Mouse (Mus musculus) thymus, postnatal 0 days (tissue): Measurements from ENCODE around the gene Ube2d1. TPM values are rescaled to one million over a fixed set of nuclear protein-coding genes. Genes with fewer than 3 reads are reported as not detected.

Experiments
- DNase-seq: peaks from one replicate; pipeline ENCODE4 v3.0.0-alpha.2; 2015; ENCODE audit warnings: low spot score
- polyA plus RNA-seq: library from polyadenylated mRNA; unstranded; fragments of >200 nt; fragmentation: Nextera tagmentation; extraction: Ambion mirVana; gene quantifications from 2 replicates; pipeline ENCODE4 v1.2.1, GENCODE M21; 2015

Gene Ube2d1
- polyA plus RNA-seq, 1 experiment from 2014 or later: 36.9 TPM

DNA sequence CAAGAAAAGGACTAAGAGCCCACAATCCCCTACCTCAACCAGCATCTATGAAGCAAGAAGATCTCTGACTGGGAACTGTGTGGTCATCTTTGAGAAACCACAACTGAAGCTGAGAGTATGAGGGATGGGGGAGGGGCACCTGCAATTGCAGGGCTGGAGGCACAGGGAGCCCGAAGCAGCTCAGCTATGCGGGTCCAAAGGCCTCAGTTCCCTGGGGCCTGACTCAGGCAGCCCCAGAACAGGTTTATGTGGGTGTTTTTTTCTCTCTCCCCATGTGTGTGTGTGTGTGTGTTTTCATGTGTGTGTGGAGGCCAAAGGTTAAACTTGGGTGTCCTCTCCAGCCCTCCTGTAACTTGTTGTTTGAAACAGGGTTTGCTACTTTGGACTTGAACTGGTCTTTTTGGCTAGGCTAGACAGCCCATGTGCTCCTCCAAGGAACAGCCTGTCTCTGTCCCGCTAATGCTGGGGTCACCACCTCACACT, 6.2 kb upstream of the Ube2d1 start:
- DNase-seq: peak; percentile 22

DNA sequence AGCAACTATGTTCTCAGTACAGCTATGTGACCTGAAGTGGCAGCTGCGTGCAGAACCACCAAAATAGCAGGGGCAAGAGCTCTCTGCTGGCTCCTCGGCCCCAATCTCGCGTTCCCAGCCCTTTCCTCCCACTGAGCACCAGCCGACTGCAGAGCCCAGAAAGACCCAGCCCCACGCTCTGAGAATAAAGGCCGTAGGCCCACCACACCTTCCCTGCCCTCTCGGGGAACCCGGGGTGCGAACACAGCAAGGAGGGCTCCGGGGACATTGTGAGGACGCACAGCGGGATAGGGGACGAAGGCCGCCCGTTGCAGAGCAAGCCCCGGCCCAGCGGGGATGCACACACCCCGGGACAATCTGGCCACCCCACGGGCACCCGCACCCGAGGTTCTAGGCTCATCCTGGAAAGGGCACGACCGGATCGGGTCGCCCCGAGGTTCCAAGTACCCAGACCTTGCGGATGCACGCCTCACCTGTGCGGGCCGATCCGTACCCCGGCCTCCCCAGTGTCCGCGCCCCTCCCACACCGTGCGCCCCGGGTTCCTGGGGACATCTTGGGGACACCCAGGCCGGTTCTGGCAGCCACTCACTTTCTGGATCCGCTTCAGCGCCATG, 444 bp downstream of the Ube2d1 start:
- peak; percentile 39 for DNase-seq

DNA sequence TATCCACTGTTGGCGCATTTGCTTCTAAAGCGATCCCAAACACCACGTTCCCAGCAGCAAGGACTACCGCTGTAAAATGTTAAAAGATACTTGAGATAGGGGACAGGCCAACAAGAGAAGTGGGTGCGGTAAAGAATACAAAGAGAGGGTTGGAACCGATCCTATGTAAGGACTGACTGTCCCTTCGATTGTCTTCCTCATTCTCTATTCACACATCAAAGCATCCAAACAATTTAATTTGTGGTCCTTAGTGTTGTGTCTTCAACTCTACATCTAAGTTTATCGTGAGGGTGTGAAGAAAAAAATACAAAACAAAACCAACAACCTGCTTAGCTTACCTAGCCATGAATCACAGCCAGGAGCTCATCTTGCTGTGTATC, 941 bp downstream of the Ube2d1 start:
- no peak for DNase-seq

DNA sequence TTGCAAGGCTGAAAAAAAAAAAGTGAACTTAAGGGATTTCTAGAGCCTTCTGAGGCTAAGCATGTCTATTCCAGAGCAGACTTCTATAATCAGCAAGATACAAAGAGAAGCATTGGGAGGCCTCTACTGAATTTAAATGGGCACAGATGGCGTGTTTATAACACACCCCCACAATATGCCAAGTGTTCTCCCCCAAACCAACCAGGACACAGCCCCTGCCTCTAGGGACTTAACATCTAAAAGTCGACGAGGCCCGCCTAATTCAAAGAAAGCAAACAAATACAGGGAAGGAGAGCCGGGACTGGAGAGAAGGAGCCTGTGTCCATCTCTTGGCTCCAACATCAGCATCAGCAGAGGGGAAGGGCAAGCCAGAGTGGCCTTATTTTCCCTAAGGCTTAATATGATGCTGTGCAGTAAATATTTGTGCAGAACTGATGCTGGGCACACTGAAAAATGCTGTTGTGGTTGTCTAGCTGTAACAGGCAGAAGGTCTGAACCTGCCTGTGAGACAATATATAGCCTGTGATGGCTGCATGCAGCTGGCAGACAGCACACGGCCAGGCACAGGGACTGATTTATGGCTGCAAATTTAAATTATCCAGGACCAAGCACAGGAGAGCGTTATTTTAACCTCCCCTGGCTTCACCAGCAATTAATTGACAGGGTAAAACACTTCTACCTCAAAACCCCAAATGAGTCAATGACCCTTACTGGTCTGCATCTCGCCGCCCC, 11.9 kb downstream of the Ube2d1 start:
- no peak for DNase-seq

DNA sequence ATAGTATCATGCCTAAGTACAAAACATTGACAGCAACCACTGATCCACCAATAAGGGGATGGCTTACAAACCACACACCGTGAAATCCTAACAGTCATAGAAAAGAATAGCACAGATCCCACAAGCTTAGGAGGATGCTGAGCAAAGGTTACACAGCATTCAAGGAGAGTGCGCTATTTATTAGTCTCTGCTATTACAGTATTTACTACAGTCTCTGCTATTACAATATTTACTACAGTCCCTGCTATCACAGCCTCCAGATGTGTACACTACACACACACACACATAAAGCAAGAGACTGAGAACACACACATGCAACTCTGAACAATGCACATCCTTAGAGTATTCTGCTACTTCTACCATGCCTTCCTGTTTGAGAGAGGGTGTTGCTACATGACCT, 17.1 kb downstream of the Ube2d1 start:
- no peak for DNase-seq

DNA sequence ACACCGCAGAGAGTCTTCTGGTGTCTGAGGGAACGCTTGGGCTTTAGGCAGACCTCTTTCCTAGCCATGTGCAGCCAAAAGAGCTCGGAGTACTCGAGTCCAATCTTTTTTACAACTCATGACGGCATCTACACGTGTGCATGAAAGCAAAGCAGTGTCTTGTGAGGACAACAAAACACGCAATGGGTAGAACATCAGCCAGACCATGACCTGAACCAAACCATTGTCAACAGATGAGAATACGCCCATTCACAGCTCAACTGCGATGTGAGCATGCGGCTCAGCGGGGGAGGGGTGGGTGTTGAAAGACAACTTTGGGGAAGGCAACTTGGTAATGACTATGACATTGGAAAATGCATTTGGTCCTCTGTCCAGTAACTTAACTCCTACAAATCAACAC, 17.6 kb downstream of the Ube2d1 start:
- DNase-seq: no peak

DNA sequence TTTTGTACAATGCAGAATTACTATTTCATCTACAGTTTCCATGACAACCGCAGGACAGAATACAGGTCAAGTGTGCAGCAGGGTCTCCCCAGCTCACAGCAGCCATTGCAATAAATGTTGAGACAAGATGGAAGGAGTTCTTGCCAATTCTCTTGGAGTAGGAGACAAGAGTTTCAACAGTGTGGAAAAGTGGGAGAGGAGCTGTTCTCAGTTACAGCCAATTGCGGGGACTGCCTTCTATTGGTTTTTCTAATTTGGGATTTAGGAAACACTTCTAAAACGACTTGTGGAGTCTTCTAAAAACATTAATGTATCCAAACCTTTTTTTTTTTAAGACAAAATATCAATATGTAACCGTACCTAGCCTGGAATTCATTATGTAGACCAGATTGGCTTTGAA, 20.0 kb downstream of the Ube2d1 start:
- no peak for DNase-seq

DNA sequence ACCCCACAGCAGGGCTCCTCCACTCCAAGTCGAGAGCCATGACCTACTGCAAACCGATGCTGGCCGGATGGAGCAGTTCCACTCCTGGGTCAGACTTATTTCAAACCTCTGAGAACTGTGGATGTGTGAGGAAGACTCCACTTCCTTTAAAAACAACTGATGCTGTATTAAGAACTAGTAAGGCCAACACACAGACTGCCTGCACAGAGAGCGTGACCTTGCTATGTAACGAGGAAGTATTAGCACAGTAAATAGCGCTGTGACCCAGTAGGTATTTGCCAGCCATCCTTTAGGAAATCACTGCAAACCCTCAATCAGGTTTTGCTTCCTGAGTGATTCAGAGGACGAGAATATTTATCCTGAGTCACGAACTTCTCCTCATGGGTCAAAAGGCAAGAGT, 23.4 kb downstream of the Ube2d1 start:
- DNase-seq: no peak

DNA sequence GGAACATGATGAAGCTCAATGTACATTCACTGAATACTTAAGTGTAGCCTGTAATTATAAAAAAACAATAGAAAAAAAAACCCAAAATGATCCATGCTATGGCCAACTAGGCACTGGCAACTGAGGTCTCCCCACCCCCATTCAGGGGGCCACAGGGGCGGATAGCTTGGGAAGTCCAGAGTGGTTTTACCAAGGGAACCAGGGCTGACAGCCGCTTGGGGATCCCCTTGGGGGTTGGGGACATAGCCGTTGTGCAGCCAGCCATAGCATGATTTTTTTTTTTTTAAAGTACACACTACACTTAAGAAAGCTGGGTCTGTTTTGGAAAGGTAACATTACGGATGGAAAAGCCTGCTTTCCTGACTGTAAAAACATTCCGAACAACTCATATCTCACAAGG, 26.1 kb downstream of the Ube2d1 start:
- DNase-seq: no peak

DNA sequence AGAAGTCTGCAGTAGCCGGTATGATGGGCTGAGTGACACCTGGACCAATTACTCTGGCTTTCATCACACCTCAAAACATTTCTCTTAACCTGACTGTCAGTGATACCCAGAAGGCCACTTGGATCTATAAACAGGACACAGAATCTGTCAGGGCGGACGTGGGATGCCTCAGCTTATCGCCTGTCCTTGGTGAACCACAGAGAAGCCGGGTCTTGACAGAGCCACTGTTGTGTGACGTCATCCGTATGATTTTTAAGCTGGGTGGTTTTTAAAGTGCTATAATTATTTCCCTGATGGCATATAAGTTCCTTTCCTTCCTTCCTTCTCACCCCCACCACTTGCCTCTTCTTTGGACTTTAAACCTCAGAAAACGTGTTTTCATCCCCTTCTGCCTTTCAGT, 26.5 kb downstream of the Ube2d1 start:
- no peak for DNase-seq

DNA sequence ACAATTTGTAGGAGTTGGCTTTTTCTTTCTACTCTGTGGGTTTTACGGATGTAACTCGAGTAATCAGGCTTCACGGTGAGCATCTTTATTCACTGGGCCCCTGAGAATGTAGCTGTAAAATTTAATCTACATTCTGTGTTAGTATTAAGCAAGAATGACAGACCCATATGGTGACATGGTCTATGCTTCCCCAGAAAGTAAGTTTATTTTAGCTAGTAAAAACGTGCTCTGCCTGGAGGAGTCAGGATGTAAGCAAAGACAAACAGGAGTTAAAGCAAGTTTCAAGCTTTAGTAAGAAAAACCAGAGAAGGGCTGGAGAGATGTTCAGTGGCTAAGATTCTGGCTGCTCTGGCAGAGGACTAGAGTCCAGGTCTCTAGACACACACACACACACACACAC, 31.9 kb downstream of the Ube2d1 start:
- DNase-seq: no peak

DNA sequence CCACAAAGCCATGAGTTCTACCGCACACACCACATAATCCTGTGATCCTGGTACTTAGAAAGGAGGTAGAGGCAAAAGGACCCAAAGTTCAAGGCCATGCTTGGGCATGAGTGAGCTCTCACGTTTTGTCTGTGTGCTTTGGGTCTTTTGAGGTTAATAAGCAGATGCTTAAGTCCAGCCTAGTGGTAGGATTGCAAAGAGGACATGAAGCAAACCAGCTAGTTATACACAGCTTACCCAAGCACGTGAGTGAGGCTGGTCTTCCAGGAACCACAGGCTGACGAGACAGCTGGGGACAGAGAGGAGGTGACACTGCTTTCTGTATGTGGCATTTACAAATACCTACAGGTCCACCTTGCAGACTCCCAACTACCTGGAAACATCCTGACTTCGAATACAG, 32.6 kb downstream of the Ube2d1 start:
- DNase-seq: no peak

DNA sequence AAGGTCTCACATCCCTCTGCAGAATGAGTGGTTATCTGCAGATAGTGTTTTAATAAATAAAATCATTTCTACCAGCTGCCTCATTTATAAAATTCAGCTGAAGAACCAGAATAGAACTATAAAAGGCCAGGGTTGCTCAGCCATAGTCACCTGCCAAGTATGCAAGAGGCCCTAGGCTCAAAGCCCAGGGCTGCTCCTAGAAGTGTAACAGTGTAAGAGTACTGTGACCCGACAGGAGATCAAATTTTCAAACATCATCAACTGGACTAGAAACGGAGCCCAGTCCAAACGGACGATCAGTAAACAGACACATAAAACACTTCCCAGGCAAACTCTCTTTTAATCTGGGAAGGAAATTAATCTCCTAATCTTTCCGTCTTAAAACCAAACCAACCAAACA, 33.2 kb downstream of the Ube2d1 start:
- DNase-seq: no peak

DNA sequence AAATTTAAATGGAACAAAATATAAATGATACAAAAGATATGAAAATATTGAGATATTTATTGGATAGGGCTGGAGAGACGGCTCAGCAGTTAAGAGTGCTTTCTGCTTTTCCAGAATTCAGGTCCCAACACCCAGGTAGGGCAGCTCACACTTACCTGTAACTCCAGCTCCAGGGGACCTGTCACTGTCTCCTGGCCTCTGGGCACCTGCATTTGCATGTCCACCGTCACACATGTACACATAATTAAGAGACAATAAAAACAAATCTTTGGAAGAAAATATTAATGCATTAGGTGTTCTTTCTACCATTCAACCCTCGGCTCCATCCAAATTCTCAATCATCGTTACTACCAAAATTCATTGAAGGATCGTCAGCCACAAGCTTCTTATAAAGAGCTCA, 33.8 kb downstream of the Ube2d1 start:
- DNase-seq: no peak

DNA sequence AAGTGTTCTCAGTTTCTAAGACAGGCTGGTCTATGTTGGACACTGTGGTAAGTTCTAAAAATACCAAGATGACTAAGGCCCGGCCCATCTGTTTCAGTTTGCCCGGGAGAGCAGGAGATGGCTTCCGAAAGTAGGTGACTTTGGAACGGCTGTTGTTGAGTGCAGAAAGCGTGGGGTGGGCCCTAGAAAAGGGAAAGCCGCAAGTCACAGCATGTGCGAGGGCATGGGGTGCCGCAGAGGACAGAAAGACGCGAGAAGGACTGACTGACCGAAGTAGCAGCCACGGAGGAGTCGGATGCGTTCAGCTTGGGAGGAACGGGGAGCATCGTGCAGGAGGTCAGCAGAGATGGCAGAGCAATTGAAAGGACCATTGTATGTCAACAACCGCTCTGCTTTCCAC, 34.6 kb downstream of the Ube2d1 start:
- DNase-seq: no peak

DNA sequence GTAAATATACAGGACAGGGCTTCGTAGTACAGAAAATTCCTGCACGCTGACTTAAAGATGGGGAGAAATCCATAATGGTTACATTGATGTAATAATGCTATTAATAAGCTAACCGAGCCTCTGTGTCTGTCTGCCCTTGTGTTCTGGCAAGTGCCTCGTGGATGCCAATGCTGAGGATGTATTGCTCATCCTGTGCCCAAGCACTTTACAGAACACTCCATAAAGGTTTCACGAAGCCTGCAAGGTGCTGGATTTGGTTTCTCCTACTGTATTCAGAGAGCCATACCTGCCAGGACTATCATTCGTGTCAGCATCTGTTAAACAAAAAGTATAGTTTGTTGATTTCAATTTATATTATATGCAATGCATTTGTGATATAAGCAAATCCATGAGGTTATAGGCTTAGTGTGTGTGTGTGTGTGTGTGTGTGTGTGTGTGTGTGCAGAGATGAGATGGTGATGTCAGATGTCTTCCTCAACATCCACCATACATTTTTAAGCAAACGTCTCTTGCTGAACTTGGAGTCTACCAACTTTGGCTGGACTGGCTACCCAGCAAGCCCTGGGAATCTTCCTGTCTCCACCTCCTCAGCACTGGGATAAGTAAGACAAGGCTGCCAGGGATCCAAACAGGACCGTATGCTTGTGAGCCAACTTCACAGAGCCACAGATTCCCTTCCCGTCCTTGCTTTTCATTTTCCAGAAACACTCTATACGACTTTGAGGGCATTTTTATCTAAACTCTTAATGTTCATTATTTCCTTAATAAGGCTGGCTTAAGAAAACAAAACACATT, 35.8 kb downstream of the Ube2d1 start:
- no peak for DNase-seq

DNA sequence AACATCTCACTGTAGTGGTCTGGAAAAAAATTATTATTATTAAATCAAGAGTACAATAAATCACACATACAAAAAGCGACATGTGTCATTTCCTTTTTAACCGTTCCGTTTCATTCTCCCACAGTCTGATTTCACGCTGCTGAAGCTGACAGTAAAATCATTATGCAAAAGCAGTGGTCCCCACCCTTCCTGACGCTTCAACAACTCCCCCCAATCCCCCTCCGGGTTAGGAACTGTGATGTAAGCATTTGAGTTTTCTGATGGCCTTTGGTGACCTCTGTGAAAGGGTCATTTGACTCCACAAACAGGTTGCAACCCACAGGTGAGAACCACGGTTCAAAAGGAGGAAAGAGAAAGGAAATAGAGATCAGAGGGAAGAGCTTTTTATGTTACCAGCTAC, 38.1 kb downstream of the Ube2d1 start:
- no peak for DNase-seq

DNA sequence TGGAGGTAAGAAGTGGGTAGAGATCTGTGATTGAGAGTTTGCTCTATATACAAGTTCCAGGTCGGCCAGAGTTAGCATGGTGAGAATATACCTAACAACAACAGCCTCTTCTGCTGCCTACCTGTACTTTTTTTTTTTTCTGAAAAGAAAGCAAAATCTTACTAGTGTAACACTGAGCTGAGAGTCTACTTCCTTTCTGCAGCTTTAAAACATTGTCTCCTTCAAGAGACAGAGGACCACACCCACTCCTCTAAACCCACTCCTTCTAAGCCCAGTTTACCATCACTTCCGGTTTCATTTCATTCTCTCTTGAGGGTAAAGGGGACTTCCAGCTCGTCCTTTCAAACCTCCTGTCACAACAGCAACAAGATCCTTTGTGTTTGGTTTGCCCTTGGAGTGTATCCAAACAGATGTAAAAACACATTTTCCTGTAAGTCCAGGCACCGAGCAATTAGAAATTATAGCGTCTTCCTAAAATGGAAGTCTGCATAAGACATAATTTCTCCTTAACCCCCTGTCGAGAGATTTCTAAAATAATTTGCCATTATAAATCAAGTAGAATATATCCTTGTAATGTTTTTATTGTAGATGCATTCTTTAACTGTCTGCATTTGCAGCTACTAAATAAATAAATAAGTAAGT, 45.5 kb downstream of the Ube2d1 start:
- DNase-seq: peak; percentile 74

DNA sequence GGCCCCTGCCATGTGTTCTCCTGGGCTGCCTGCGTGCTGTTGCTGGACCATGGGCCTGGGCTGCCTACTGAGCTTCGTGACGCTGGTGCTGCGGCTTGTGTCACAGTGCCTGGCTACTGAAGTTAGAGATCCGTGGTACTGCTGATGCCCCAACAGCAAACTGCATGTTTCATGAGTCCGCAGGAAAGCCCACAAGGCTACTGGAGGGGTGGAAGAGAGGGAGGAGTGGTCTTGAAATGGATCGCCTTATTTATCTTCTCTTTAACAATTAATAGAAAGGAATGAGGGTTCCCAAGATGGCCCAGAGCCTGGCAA, 46.9 kb downstream of the Ube2d1 start, which contains the start of gene Tfam:
Gene Tfam, minus strand, starts transcription at position 41 of the 315 bp plus-strand sequence.
- DNase-seq: no peak

DNA sequence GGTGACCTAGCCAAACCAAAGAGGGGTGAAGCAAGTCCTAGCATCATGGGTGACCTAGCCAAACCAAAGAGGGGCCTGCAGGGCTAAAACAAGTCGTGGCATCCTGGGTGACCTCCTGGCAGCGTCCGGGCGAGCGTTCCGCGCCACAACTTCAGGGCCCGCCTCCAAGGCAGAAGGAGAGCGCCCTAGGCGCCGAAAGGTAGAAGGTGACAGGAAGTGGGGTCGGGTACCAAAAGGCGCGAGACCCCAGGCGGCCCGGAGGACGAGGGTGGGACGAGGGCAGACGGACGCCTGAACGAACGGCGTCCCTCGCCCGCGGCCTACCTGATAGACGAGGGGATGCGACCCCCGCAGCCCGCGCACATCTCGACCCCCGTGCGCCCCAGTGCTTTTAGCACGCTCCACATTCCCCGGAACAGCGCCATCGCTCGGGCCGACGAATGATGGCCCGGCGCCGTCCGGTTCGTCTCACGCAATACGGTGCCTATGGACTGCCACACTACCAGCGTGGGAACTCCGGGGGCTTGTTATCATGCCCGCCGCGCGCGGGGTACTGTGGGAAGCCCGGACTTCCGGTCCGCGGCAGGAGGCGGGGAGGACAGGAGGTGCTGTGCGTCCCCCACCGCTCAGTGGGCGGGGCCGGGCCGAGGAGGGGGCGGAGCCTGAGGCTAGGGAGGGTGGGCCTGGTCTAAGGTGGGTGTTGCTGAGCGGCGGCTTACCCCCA, 47.4 kb downstream of the Ube2d1 start:
- DNase-seq: peak; percentile 96

DNA sequence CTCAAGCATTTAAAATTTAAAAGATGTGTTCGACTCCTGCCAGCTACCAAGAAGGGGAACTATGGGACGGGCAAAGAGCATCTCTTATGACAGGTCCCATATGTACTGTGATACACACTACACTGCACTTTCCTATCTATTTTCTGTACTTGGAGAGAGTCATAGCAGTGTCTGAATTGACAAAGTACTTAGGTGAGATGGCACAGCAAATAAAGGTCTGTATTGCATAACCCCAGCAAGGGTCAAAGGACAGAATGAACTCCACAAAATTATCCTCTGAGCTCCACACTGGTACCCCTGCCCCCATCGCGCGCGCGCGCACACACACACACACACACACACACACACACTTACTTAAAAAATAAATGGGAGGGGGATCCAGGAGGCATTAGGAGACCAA, 51.0 kb downstream of the Ube2d1 start:
- no peak for DNase-seq
